Mouse (Mus musculus): ENCODE data around the gene Grid1. TPM values are rescaled to one million over a fixed set of nuclear protein-coding genes. Genes with fewer than 3 reads are reported as not detected.

Grid1 gene
- polyA plus RNA-seq, 1 experiment from 2014 or later, result 0.24 TPM

GRCm38 (mm10) chr14:35242882-35243281 lies 423.0 kb downstream of the Grid1 start:
- H3K27ac ChIP-seq, result no peak overlapping the region
- WGBS, result 91% methylated on average over 6 of the region's 6 CpGs
- no peaks in the 10 kb centered on the region for H3K9me3 ChIP-seq

GRCm38 (mm10) chr14:35244776-35245548 lies 425.1 kb downstream of the Grid1 start:
- H3K27ac ChIP-seq, result no peak overlapping the region
- no peak for DNase-seq (ENCODE audit: extremely low spot score, low spot score)
- H3K36me3 ChIP-seq (replicated peaks), result no peaks in the 10 kb centered on the region
- no peaks in the 10 kb centered on the region for H3K4me1 ChIP-seq
- no peaks in the 10 kb centered on the region for H3K27me3 ChIP-seq (ENCODE audit: poor library complexity, severe bottlenecking)
- H3K9me3 ChIP-seq, result no peaks in the 10 kb centered on the region
- WGBS, result 87% methylated on average over 7 of the region's 7 CpGs
- H3K4me3 ChIP-seq, result no peak overlapping the region

More at GRCm38 (mm10) chr14:35242882-35243281, 423.0 kb downstream of the Grid1 start:
- DNase-seq (ENCODE audit: extremely low spot score, low spot score), result no peak
- H3K36me3 ChIP-seq (replicated peaks), result no peaks in the 10 kb centered on the region
- H3K27me3 ChIP-seq (ENCODE audit: poor library complexity, severe bottlenecking), result no peaks in the 10 kb centered on the region
- H3K4me3 ChIP-seq, result no peak overlapping the region
- no peaks in the 10 kb centered on the region for H3K4me1 ChIP-seq

GRCm38 (mm10) chr14:35250412-35250811 lies 430.5 kb downstream of the Grid1 start:
- Histone ChIP-seq H3K36me3 (replicated peaks) (no peaks in the 10 kb centered on the region), H3K27me3 (ENCODE audit: poor library complexity, severe bottlenecking) (no peaks in the 10 kb centered on the region), H3K9me3 (no peaks in the 10 kb centered on the region), H3K4me1 (no peaks in the 10 kb centered on the region), H3K27ac (no peak overlapping the region), H3K4me3 (no peak overlapping the region)
- no peak for DNase-seq (ENCODE audit: extremely low spot score, low spot score)
- 92% methylated on average over 4 of the region's 4 CpGs for WGBS

GRCm38 (mm10) chr14:35254477-35254876 lies 434.6 kb downstream of the Grid1 start:
- WGBS, result 82% methylated on average over 2 of the region's 2 CpGs

GRCm38 (mm10) chr14:35270260-35270659 lies 450.4 kb downstream of the Grid1 start:
- H3K27me3 ChIP-seq (ENCODE audit: poor library complexity, severe bottlenecking), result no peaks in the 10 kb centered on the region
- no peaks in the 10 kb centered on the region for H3K9me3 ChIP-seq
- WGBS, result 85% methylated on average over 4 of the region's 4 CpGs
- no peaks in the 10 kb centered on the region for H3K4me1 ChIP-seq
- no peaks in the 10 kb centered on the region for H3K36me3 ChIP-seq (replicated peaks)
- H3K27ac ChIP-seq, result no peak overlapping the region
- DNase-seq (ENCODE audit: extremely low spot score, low spot score), result no peak
- H3K4me3 ChIP-seq, result no peak overlapping the region

More at GRCm38 (mm10) chr14:35254477-35254876, 434.6 kb downstream of the Grid1 start:
- no peaks in the 10 kb centered on the region for H3K27me3 ChIP-seq (ENCODE audit: poor library complexity, severe bottlenecking)
- H3K4me3 ChIP-seq, result no peak overlapping the region
- no peak overlapping the region for H3K27ac ChIP-seq
- no peaks in the 10 kb centered on the region for H3K4me1 ChIP-seq
- no peaks in the 10 kb centered on the region for H3K9me3 ChIP-seq
- H3K36me3 ChIP-seq (replicated peaks), result no peaks in the 10 kb centered on the region
- no peak for DNase-seq (ENCODE audit: extremely low spot score, low spot score)

GRCm38 (mm10) chr14:35309201-35309600 lies 489.3 kb downstream of the Grid1 start:
- 92% methylated on average over 7 of the region's 7 CpGs for WGBS
- H3K4me3 ChIP-seq, result no peak overlapping the region
- no peaks in the 10 kb centered on the region for H3K4me1 ChIP-seq
- DNase-seq (ENCODE audit: extremely low spot score, low spot score), result no peak
- no peaks in the 10 kb centered on the region for H3K9me3 ChIP-seq
- no peak overlapping the region for H3K27ac ChIP-seq
- no peaks in the 10 kb centered on the region for H3K27me3 ChIP-seq (ENCODE audit: poor library complexity, severe bottlenecking)
- no peaks in the 10 kb centered on the region for H3K36me3 ChIP-seq (replicated peaks)

GRCm38 (mm10) chr14:35313380-35314299 lies 493.7 kb downstream of the Grid1 start:
- Histone ChIP-seq H3K4me1 (no peaks in the 10 kb centered on the region), H3K27ac (no peak overlapping the region), H3K4me3 (no peak overlapping the region), H3K9me3 (no peaks in the 10 kb centered on the region), H3K36me3 (replicated peaks) (no peaks in the 10 kb centered on the region), H3K27me3 (ENCODE audit: poor library complexity, severe bottlenecking) (no peaks in the 10 kb centered on the region)
- no peak for DNase-seq (ENCODE audit: extremely low spot score, low spot score)
- 78% methylated on average over 5 of the region's 5 CpGs for whole genome bisulfite sequencing

- no peak overlapping the region for H3K4me3 ChIP-seq
- WGBS, result 75% methylated on average over 1 of the region's 1 CpGs
Observed at GRCm38 (mm10) chr14:35326306-35326705, 506.4 kb downstream of the Grid1 start.

GRCm38 (mm10) chr14:35336561-35336960 lies 516.7 kb downstream of the Grid1 start:
- H3K4me3 ChIP-seq, result no peak overlapping the region
- DNase-seq (ENCODE audit: extremely low spot score, low spot score), result no peak
- no peaks in the 10 kb centered on the region for H3K27me3 ChIP-seq (ENCODE audit: poor library complexity, severe bottlenecking)
- H3K9me3 ChIP-seq, result no peaks in the 10 kb centered on the region
- no peaks in the 10 kb centered on the region for H3K36me3 ChIP-seq (replicated peaks)
- no peaks in the 10 kb centered on the region for H3K4me1 ChIP-seq
- no peak overlapping the region for H3K27ac ChIP-seq
- WGBS, result 86% methylated on average over 3 of the region's 3 CpGs

More at GRCm38 (mm10) chr14:35326306-35326705, 506.4 kb downstream of the Grid1 start:
- Histone ChIP-seq H3K4me1 (no peaks in the 10 kb centered on the region), H3K36me3 (replicated peaks) (no peaks in the 10 kb centered on the region), H3K9me3 (no peaks in the 10 kb centered on the region), H3K27ac (no peak overlapping the region), H3K27me3 (ENCODE audit: poor library complexity, severe bottlenecking) (no peaks in the 10 kb centered on the region)
- DNase-seq (ENCODE audit: extremely low spot score, low spot score), result no peak

GRCm38 (mm10) chr14:35356011-35356410 lies 536.1 kb downstream of the Grid1 start:
- Histone ChIP-seq H3K9me3 (no peaks in the 10 kb centered on the region), H3K27ac (no peak overlapping the region), H3K4me3 (no peak overlapping the region), H3K4me1 (no peaks in the 10 kb centered on the region), H3K36me3 (replicated peaks) (no peaks in the 10 kb centered on the region), H3K27me3 (ENCODE audit: poor library complexity, severe bottlenecking) (no peaks in the 10 kb centered on the region)
- DNase-seq (ENCODE audit: extremely low spot score, low spot score), result no peak
- 80% methylated on average over 3 of the region's 3 CpGs for WGBS

- Histone ChIP-seq H3K27ac (no peak overlapping the region), H3K9me3 (no peaks in the 10 kb centered on the region)
Observed at GRCm38 (mm10) chr14:35356480-35357085, 536.7 kb downstream of the Grid1 start.

GRCm38 (mm10) chr14:35358136-35358821 lies 538.4 kb downstream of the Grid1 start:
- WGBS, result 58% methylated on average over 7 of the region's 7 CpGs
- no peak for DNase-seq (ENCODE audit: extremely low spot score, low spot score)
- H3K4me3 ChIP-seq, result no peak overlapping the region
- H3K27ac ChIP-seq, result no peak overlapping the region
- no peaks in the 10 kb centered on the region for H3K36me3 ChIP-seq (replicated peaks)
- H3K4me1 ChIP-seq, result no peaks in the 10 kb centered on the region
- H3K9me3 ChIP-seq, result no peaks in the 10 kb centered on the region
- no peaks in the 10 kb centered on the region for H3K27me3 ChIP-seq (ENCODE audit: poor library complexity, severe bottlenecking)

More at GRCm38 (mm10) chr14:35356480-35357085, 536.7 kb downstream of the Grid1 start:
- Histone ChIP-seq H3K4me1 (no peaks in the 10 kb centered on the region), H3K36me3 (replicated peaks) (no peaks in the 10 kb centered on the region), H3K4me3 (no peak overlapping the region), H3K27me3 (ENCODE audit: poor library complexity, severe bottlenecking) (no peaks in the 10 kb centered on the region)
- 91% methylated on average over 6 of the region's 6 CpGs for WGBS
- DNase-seq (ENCODE audit: extremely low spot score, low spot score), result no peak

Data from forebrain, embryonic 10.5 days (tissue).